Mouse (Mus musculus) layer of hippocampus, adult 8-10 months (tissue): ENCODE measurements around the gene Galnt10. TPM values are rescaled to one million over a fixed set of nuclear protein-coding genes. Genes with fewer than 3 reads are reported as not detected.

Experiments
- DNase-seq, 2 experiments: peaks; one replicate each; pipeline ENCODE4 v3.0.0; 2022; ENCODE audit warnings: low spot score in 2 of 2
- total RNA-seq, 4 experiments: library from RNA; stranded (reverse); gene quantifications; 2 replicates each; pipeline ENCODE4 v1.2.4; 2022

The Galnt10 gene
- total RNA-seq, 4 experiments from 2014 or later: 6.2 to 10.1 (median 7.3) TPM

DNA sequence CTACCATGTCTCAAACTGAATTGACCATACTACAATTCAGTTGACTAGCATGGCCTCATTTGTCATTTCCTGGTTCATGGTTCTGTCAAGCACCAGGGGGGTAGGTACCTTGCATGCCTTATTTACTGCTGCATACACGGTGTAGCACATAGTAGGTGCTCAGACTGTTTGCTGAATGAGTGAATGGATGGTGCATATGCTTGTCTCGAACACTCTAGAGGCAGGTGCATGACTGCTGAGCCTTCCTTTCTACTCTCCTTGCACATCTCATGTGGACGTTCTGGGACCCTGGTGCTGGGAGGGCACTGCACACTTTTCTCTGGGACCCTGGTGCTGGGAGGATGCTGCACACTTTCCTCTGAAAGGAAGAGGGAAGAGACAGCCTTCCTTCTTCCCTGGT is 13.0 kb downstream of the Galnt10 start:
- DNase-seq: no peak

DNA sequence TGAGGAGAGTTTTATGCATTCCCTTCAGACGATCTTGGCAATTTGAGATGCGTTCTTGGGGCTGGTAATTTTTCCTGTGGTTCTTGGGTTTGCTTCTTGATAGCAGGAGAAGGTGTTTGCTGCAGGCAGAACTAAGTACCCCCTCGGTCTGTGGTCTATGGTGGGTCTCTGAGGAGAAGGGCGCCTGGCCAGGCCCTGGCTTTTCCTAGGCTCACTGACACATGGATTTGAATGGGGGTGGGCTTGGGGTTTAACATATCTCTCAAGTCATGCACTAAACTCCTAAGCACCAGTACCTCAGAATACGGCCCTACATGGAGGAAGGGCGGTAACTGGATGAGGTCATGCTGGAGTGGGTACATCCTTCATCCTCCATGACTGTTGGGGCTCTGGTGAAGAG is 13.5 kb downstream of the Galnt10 start:
- no peak for DNase-seq

DNA sequence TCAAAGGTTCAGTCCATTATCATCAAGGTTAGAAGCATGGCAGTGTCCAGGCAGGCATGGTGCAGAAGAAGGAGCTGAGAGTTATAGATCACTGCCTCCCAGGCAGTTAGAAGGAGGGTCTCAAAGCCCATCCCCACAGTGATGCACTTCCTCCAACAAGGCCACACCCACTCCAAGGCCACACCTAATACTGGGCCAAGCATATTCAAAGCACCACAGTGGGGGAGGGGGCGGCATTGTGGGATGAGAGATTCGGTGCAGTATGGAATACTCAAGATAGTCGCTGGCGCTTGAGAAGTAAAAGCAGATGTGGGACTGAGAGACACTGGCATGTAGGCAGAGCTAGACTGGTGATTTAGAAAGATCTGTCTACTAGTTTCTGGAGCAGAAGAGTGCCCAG is 14.9 kb downstream of the Galnt10 start:
- DNase-seq: no peak

DNA sequence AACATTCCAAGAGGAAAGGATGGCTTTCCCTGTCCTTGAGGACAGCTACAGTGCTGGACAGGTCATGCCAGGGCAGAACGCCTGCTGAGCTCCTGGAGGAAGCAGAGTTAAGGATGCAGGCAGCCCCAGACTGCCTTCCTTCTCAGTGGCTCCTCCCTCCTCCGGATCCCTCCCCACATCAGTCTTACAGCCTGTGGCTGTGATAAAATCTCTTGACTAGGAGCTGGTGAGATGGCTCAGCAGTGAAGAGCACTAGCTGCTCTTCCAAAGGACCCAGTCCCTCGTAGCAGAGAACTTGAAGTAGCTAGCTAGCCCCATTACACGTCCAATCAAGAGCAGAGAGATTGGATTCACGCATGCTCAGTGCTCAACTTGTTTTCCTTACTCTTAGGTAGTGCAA is 15.6 kb downstream of the Galnt10 start:
- no peak for DNase-seq

DNA sequence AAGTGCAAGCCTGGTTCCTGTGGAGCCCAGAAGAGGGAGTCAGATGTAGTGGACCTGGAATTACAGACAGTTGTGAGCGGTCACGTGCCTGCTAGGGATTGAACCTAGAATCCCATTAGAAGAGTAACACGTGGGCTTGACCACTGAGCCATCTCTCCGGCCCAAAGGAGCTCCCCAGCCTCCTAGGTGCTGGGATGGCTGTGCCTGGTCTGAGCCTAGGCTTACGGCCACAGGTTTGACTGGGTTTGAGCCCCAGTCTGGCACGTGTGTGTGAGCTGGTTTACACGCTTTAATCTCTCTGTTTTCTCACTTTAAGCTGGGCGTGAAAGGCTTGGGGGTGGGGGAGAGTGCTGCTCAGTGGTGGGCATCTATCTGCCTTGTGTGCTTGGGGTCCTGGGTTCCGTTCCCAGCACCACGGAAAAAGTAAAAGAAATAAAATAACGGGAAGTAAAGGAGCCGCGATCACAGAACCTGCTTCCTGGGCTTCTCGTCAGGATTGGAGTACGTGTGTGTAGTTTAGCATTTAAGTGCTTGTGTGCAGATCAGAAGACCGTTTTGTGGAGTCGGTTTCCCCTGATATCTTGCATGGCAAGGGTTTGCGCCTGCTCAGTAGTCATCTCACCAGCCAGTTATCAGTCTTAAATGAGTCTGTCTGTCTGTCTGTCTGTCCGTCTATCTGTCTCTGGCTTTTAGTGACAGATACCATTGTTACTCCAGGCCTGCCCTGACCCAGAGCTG is 16.4 kb downstream of the Galnt10 start:
- DNase-seq: no peak

DNA sequence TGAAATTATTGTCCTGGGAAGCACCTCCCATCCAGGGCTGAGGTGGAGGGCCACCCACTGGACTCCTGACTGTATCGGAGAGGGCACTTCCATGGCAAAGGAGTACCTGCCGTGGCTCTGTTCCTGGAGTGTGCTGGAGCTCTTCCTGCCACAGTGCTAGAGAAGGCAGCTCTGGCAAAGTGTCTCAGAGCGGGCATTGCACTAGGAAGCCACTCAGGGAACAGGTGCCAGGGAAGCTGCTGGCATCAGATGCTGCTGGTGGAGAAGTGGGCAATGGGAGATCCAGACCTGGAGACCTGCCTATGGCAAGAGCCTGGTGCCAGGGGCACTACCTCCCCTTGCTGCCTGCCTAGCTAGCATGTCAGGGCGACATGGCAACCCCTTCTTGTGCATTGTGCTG is 17.0 kb downstream of the Galnt10 start:
- DNase-seq: no peak

DNA sequence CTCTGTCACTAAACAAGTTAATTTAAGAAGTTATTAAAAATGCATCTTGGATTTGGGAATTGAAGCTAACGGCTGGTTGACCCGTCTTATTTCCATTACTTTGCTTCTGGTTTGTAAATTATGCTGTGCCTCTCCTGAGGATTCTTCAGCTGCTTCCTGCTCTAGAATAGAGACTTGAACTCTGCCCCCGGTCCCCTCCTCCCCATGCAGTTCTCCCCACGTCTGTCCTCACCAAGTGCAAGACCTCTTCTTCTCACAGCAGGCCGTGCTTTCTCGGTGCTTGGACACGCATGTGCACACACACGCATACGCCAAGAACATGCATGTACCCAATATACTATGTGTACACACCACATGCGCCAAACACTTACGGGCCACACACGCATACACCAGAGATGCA is 18.0 kb downstream of the Galnt10 start:
- no peak for DNase-seq

DNA sequence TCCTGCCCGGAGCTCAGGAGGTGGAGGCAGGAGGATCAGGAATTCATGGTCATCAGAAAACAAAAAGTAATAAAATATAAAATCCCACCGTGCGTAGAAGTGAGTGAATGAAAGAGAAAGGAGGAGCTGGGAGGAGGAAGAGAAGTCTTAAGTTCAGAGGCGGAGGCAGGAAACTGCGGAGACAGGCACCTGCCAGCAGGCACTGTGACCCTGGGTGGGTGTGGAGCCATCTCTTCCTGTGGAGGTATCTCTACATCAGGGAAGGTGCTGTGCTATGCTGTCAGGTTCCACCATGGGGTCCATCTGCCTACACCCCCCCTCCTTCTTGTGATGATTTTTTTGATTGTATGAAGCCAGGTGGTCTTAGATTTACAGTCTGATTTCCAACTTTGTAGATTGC is 19.5 kb downstream of the Galnt10 start:
- DNase-seq: no peak

DNA sequence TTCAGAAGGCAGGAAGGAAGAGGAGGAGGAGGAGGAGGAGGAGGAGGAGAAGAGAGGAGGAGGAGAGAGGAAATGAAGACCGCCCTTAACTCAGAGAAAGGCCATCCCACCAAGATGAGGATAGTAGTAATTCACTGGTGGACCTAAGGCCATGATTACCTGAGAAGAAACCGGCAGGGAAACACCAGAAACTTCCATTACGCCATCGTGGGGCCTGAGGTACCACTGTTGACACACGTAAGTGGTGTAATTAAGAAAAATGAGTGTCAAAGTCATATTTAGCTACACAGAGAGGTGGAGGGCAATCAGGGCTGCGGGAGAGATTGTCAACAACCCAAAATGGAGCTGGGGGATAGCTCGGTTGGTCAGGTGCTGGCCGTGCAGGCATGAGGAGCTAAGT is 23.0 kb downstream of the Galnt10 start:
- no peak for DNase-seq

DNA sequence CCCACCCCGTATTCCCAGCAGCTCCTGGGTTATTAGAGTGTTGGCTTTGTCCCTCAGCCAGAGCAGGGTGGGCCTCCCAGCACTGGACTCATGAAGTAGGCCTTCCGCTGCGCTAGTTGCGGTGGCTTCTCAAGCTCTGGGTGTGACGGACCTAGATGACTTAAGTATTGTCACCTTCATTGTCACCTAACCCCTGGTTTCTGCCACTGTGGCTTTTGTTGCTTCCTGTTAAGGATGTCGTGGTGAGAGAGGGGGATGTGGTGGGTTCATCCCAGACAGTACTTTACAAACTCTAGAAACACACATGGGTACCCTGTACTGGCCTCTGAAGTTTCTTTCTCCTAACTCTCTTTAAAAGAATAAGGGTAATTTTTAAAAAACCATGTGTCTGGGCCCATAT is 24.3 kb downstream of the Galnt10 start:
- no peak for DNase-seq

DNA sequence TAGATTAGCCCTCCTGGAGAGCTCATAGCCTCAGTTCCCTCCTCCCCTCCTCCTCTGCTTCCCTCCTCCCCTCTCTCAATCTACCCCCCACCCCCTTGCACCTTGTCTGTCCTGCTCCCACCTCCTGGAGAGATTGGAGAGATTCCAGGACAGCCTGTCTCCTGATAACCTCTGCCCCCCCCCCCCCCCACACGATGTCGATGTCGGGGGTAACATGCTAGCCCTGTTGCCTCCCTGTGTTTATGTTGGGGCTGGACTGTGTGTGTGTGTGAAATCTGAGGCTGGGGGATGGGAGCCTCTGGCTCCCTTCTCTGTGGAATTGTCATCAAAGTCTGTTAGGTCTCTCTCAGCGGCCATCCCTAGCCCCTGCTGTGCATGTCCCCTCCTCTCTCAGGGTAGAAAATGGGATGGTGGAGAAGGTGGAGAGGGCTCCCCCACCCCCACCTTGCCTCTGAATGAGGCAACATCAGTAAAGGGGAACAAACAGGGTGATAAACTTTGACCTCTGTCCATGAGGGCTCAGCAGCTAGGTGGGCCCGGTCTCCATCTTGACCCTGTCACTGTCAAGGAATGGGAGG is 26.0 kb downstream of the Galnt10 start:
- DNase-seq: no peak

DNA sequence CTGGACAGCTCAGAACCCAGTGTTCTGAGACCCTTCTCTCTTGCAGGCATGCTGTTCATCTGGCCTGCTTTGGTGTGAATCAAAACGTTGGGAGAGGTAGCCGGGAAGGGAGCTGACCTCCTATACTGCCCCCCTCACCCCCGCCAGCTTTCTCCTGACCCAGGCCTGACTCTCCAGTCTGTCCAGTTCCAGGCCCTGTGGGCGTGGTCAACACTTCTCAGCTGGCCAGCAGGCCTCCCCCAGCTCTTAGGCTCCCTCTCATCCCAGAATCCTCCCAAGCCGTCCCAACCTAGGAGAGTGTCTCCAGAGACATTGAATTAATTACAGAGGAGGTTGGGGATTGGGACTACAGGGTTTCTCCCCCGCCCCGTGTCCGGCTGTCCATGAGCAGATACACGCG is 26.6 kb downstream of the Galnt10 start:
- DNase-seq: no peak

DNA sequence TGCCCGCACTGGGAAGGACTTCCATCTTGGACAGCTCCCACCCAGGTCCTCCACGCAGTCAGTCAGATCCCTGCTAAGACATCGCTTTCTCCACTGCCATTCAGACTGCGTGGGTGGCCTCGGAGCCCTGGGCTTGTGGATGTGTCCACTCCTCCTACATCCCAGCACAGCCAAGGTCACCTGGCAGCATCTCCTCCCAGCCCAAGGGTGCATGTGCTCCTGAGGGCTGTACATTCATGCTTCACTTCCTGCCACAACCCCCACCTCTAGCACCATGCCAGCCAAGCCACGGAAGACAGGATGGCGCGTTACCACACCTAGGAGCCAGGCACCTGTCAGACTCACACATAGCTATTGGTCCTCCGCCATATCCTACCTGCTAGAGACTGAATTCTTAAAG is 27.8 kb downstream of the Galnt10 start:
- DNase-seq: no peak

DNA sequence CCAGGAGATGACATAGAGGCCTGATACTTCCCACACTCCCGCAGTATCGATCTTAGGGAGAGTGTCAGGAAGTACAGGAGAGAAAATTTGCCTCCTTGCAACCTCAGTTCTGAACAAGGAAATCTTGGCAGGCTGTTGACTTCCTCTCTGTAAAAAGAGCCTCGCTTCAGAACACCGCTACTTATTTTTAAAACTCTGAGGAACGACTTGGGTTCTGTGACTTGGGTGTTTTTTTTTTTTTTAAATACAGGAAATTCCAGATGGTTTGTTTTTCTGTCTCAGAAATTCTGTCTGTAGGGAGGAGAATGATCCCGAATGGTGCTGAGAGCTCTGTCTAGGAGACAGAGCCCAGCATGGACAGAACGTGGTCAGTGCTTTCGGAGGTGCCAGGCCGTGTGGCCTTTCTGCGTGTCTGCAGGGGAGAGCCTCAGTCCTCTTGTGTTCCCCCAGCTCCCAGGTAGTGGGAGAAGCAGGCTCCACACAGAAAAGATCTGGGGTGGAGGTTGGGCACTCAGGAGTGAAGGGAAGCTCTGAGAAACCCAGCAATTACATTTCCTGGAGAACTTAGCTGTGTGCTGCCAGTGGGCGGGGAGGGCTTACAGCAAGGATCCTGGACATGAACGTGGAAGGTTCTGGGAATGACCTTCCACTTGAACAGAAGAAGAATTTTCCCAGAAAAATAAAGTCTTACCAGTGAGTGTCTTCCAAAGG is 28.9 kb downstream of the Galnt10 start:
- no peak for DNase-seq

DNA sequence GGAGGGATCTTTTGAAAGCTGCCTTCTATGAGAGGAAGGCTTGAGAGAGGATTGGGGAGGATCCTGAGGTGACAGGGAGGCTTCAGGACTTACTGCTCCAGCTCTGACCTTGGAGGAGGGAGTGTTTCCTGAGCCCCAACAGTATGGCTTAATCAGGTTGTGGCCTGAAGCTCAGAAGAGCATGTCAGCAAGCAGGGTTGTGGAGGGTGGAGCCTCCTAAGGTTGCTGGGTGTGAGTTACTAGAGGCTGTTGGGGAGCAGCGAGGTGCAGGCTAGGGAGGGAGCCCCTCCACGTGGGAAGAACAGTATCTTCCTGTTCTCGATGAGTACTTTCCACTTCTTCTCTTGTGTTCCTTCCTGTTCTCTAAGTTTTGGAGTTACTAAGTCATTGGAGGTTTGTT is 32.0 kb downstream of the Galnt10 start:
- no peak for DNase-seq

DNA sequence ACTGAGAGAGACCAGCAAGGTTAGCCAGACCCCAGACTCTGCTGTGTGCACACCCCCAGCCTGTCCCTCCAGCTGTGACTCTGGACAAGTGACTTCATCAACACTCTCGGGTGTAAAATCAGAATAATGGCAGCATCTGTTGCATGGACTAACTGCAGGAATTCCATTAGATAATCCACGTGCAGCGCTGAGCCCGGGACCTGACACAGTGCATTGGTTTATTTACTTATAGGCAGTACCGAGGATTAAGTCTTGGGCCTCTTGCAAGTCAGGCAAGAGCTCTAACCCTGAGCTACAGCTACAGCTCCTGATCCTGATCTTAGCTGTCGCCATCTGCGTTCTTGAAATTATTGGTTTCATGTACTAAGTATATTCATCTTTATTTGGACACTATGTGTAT is 37.3 kb downstream of the Galnt10 start:
- no peak for DNase-seq

DNA sequence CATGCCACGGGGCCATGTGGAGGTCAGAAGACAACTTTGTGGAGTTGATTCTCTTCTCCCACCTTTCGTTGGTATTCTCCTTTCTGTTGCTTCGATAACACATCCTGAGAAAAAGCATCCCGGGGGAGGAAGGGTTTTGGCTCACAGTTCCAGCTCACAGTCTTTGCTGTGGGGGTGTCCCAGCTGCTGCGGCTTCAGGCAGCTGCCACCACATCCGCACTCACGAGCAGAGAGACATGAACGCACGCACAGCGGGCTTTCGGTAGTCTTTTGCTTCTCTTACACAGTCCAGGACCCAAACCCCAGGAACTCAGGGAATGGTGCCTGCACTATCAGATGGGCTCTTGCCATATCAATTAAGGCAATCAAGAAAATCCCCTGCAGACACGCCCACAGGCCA is 37.9 kb downstream of the Galnt10 start:
- no peak for DNase-seq

DNA sequence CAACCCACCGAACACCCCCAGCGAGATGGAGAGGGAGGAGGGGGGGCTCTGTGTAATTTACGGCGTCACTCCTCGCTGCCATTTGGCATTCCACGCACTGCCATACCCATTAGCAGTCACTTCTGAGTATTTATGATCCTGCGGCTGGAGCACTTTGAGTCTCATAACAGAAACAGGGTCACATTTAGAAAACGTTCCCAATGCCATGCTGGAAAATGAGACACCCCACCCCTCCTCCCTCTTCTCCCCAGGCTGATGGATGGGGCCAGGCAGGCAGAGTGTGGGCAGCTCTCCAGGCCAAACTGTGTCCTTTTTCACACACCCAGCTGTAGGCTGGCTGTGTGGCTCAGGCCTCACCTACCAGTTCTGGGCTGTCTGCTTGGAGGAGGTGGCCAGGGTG is 38.7 kb downstream of the Galnt10 start:
- no peak for DNase-seq

DNA sequence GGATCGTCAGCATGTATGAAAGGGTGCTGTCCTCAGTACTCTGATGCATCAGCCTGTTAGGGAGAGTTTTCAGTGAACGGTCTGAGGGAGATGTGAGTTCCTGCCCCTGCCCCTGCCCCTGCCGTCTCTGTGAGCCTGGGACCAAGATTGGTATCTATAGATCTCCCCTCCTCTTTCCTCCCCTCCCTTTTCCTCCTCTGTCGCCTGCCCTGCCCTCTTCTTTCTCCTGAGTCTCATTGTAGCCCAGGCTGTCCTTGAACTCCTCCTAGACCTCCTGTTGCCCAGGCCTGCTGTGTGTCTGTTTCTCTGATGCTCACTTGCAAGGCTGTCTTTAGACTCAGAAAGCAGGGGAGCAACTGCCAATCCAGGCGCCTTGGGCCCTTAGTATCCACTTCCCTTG is 39.6 kb downstream of the Galnt10 start:
- no peak for DNase-seq

DNA sequence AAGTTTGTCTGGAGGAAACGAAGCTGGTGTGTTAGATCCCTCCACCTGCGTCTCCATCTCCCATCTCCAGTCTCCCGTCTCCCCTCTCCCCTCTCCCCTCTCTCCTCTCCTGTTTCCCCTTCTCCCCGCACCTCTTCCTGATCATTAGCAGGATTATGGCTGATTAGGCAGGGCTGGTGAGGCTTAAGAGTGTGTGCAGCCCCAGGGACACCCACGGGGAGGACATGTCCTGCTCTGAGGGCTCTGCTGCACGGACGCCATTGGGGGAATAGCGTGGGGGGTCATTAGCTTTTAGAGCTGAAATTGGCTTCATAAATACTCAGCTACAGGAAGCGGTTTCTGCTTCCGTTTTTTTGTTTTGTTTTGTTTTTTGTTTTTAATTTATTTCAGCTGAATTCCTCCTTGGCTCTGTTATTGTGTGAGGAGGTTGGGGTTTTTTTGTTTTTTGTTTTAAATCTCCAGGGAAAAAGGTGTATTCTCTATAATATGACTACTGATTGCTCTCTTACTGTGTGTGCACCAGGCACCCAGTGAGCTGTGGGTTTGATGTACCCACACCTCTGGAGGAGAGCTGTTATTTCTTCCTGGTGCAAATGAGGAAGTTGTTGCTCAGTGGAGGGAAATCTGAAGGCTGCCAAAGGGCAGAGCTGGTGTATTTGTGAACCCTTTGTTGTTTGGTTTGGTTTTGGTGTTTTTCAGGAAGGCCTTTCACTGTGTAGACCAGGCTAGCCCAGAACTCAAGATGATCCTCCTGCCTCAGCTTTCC is 40.6 kb downstream of the Galnt10 start:
- no peak for DNase-seq

DNA sequence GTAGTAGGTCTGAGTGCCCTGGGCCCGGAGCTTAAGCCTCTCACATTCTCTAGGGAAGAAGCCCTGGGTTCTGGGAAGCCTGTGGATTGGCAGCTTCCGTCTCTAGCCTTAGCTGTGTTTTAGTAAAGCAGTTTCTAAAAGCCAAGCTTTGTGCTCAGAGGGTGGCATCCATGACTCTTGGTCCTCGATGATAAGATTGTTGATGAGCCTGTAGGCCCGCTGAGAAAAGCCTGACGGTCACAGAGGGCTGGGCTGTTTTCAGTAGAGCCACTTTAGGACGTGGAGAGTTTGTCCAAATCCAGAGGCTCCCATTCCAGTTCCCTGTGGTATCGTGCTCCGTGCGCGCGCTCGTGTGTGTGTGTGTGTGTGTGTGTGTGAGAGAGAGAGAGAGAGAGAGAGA is 41.6 kb downstream of the Galnt10 start:
- DNase-seq: no peak

DNA sequence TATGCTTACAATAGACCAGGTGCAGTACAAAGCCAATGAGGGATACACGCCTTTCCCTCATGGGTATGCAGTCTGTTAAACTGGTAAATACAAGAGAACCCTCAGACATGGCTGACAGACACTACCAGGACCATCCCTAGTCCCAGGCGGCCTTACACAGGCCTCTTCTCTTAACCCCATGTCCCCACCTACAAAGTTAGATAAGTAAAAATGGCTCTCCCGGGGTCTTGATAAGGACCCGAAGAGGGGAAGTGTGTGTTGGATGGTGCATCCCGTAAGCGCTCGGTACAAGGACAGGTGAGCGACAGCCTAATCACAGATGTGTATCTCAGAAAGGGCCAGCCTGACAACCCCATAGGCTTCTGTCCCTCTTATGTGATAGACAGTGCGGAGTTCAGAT is 42.0 kb downstream of the Galnt10 start:
- no peak for DNase-seq
